Mouse (Mus musculus): Measurements from ENCODE around the gene Samd4b.

The Samd4b gene

GRCm38 (mm10) chr7:28354113-28354581, 243.8 kb downstream of the Samd4b start:
- DNase-seq: no peak

- DNase-seq: no peak
Measured at GRCm38 (mm10) chr7:28353267-28353666, 244.7 kb downstream of the Samd4b start.

- no peak for DNase-seq
Measured at GRCm38 (mm10) chr7:28351676-28352191, 246.2 kb downstream of the Samd4b start.

GRCm38 (mm10) chr7:28350155-28350883, 247.6 kb downstream of the Samd4b start, which contains the start of gene Rps16:
Gene Rps16, plus strand, starts transcription at chr7:28350652.
- peak; percentile 96 for DNase-seq

Measured in cerebellum, adult 9-10 months (tissue).